Mouse (Mus musculus) testis, adult 2 months (tissue): ENCODE data around the gene Fam209. TPM values are rescaled to one million over a fixed set of nuclear protein-coding genes. Genes with fewer than 3 reads are reported as not detected.

Experiments
- H3K27ac ChIP-seq: fragments of 200-500 bp; 2 replicates; pipeline ENCODE4 v1.5.1; 2012; ENCODE audit warnings: low read depth, low read length; ENCODE audit not compliant: control insufficient read depth, insufficient read depth
- H3K27me3 ChIP-seq: fragments of 200-500 bp; 2 replicates; pipeline ENCODE4 v1.6.1; 2012; ENCODE audit warnings: mild to moderate bottlenecking, low read length, moderate library complexity; ENCODE audit not compliant: control insufficient read depth, insufficient read depth
- H3K36me3 ChIP-seq: fragments of 200-500 bp; 2 replicates; pipeline ENCODE4 v1.6.1; 2012; ENCODE audit warnings: mild to moderate bottlenecking, low read length; ENCODE audit not compliant: control insufficient read depth, insufficient read depth
- H3K4me1 ChIP-seq: fragments of 200-500 bp; 2 replicates; pipeline ENCODE4 v1.6.1; 2012; ENCODE audit warnings: low read length; ENCODE audit not compliant: control insufficient read depth, insufficient read depth
- H3K4me3 ChIP-seq: fragments of 200-500 bp; 2 replicates; pipeline ENCODE4 v1.5.1; 2012; ENCODE audit warnings: low read depth, mild to moderate bottlenecking, low read length, moderate library complexity, mixed read lengths; ENCODE audit not compliant: control insufficient read depth
- CTCF ChIP-seq: fragments of 200-500 bp; IDR thresholded peaks from 2 replicates; pipeline ENCODE4 v1.5.1; 2012; ENCODE audit warnings: low read depth, mild to moderate bottlenecking, inconsistent platforms, low read length, moderate library complexity; ENCODE audit not compliant: control insufficient read depth, insufficient read depth, insufficient replicate concordance
- POLR2A ChIP-seq: fragments of 200-500 bp; IDR thresholded peaks from 2 replicates; pipeline ENCODE4 v1.6.1; 2012; ENCODE audit warnings: low read depth, mild to moderate bottlenecking, inconsistent platforms, low read length, moderate library complexity; ENCODE audit not compliant: control insufficient read depth
- polyA plus RNA-seq: library from polyadenylated mRNA; depleted of rRNA; stranded (reverse); fragments of >200 nt; gene quantifications from 2 replicates; pipeline ENCODE4 v1.2.3, GENCODE M21; 2012

The Fam209 gene
- polyA plus RNA-seq, 1 experiment, result 416 TPM

- Histone ChIP-seq H3K27ac (no peak overlapping the region), H3K4me3 (no peak overlapping the region), H3K27me3 (no peaks in the 10 kb centered on the region), H3K4me1 (peaks cover 5% of the 10 kb centered on the region), H3K36me3 (peaks cover 8% of the 10 kb centered on the region)
- no peak for TF ChIP-seq CTCF
- TF ChIP-seq POLR2A, result no peak
Measured at GRCm38 (mm10) chr2:172445617-172446016, 26.7 kb upstream of the Fam209 start.

DNA sequence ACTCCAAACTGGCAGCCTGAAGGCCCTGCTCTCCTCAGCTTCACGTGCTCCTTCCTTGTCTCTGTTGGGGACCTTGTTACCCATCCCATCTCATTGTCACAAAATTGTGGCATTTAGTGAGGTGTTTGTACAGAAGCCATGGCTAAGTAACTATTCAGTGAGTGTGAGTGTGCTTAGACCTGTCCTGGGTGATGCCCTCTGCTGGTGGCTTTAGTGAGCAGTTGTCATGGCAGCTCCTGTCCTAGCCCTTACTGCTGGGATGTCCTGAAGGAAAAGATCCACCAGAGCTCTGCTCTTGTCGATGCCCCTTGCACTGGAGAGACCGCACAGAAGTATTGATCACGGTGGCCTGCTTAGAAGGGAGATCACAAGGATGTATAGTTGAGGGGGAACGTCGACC is 25.0 kb upstream of the Fam209 start:
- H3K36me3 ChIP-seq, result peaks cover 8% of the 10 kb centered on the region

DNA sequence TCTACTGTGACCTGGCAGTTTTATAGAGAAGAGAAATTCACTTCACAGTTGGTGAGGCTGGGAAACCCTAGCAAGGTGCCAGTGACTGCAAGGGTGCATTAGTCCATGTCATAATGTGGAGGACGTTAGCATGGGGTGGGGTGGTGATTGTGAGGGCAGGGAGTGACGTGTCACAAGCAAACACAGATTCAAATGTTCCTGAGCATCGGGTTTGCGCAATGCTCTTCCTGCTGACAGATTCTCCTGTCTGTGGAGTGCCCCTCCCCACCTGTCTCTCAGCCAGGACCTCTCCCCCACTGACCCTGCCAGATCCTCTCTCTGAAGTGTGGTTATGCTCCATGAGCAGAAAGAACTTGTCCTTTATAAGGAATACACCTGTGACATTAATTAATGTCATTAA is 24.0 kb upstream of the Fam209 start:
- H3K36me3 ChIP-seq, result peaks cover 8% of the 10 kb centered on the region
- TF ChIP-seq CTCF, result no peak
- TF ChIP-seq POLR2A, result no peak
- no peak overlapping the region for H3K4me3 ChIP-seq
- no peaks in the 10 kb centered on the region for H3K4me1 ChIP-seq
- H3K27ac ChIP-seq, result peak overlapping the region; percentile 49; the same call in 1 of the 2 replicates
- no peaks in the 10 kb centered on the region for H3K27me3 ChIP-seq

More for the DNA sequence above, 25.0 kb upstream of the Fam209 start:
- TF ChIP-seq CTCF (peak; percentile 26; the same call in 1 of the 2 replicates), POLR2A (no peak)
- Histone ChIP-seq H3K4me1 (no peaks in the 10 kb centered on the region), H3K27me3 (no peaks in the 10 kb centered on the region), H3K27ac (no peak overlapping the region), H3K4me3 (peak overlapping the region; percentile 15; the same call in 1 of the 2 replicates)

- no peak for TF ChIP-seq POLR2A
- TF ChIP-seq CTCF, result no peak
- Histone ChIP-seq H3K4me3 (no peak overlapping the region), H3K36me3 (peaks cover 8% of the 10 kb centered on the region), H3K27me3 (no peaks in the 10 kb centered on the region), H3K4me1 (no peaks in the 10 kb centered on the region), H3K27ac (no peak overlapping the region)
Measured at GRCm38 (mm10) chr2:172450640-172451039, 21.7 kb upstream of the Fam209 start.

DNA sequence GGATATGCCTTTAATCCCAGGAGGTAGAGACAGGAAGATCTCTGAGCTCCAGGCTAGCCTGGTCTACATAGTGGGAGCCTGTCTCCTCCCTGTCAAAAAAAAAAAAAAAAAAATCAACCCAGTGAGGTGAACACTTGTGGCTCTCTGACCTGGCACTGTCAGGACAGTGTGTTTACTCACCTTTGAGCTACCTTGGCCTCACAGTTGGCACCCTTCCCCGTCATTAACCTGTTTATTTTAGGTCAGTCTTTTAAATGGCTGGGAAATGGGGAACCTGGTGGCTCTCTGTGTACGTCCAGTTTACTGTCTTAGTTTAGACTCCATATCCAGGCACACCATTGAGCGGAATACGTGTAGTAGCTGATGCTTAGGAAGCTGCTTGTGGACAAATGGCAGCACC is 20.3 kb upstream of the Fam209 start:
- H3K27me3 ChIP-seq, result no peaks in the 10 kb centered on the region
- no peak overlapping the region for H3K4me3 ChIP-seq
- H3K36me3 ChIP-seq, result peaks cover 7% of the 10 kb centered on the region
- no peak for TF ChIP-seq CTCF
- TF ChIP-seq POLR2A, result no peak
- H3K27ac ChIP-seq, result no peak overlapping the region
- H3K4me1 ChIP-seq, result no peaks in the 10 kb centered on the region

GRCm38 (mm10) chr2:172452458-172452857 is 19.9 kb upstream of the Fam209 start:
- H3K27ac ChIP-seq, result no peak overlapping the region
- TF ChIP-seq POLR2A (no peak), CTCF (no peak)
- H3K36me3 ChIP-seq, result peaks cover 5% of the 10 kb centered on the region

GRCm38 (mm10) chr2:172458496-172458895 is 13.8 kb upstream of the Fam209 start, which contains the start of gene Gcnt7:
Gene Gcnt7 (minus strand): TSS chr2:172458596.
- Histone ChIP-seq H3K4me1 (no peaks in the 10 kb centered on the region), H3K4me3 (no peak within 1 kb of the TSS), H3K27me3 (no peaks in the 10 kb centered on the region), H3K27ac (no peak within 1 kb of the TSS), H3K36me3 (no peaks in the 10 kb centered on the region)
- TF ChIP-seq CTCF, result no peak
- TF ChIP-seq POLR2A, result no peak

More at GRCm38 (mm10) chr2:172452458-172452857, 19.9 kb upstream of the Fam209 start:
- H3K4me3 ChIP-seq, result no peak overlapping the region
- no peaks in the 10 kb centered on the region for H3K4me1 ChIP-seq
- H3K27me3 ChIP-seq, result no peaks in the 10 kb centered on the region

GRCm38 (mm10) chr2:172460647-172461046 is 11.7 kb upstream of the Fam209 start:
- H3K27ac ChIP-seq, result no peak overlapping the region
- no peaks in the 10 kb centered on the region for H3K36me3 ChIP-seq
- no peak for TF ChIP-seq CTCF
- no peak for TF ChIP-seq POLR2A
- H3K4me1 ChIP-seq, result no peaks in the 10 kb centered on the region
- H3K27me3 ChIP-seq, result no peaks in the 10 kb centered on the region
- no peak overlapping the region for H3K4me3 ChIP-seq
